Mouse (Mus musculus) midbrain, postnatal 0 days (tissue): Measurements from ENCODE around the gene Pdxdc1. TPM values are rescaled to one million over a fixed set of nuclear protein-coding genes. Genes with fewer than 3 reads are reported as not detected.

ENCODE experiments used
- ATAC-seq: fragments of 200-750 bp; cut with Nextera tagmentation; 2 replicates; pipeline ENCODE4 v1.8.0; 2017; ENCODE audit warnings: moderate number of reproducible peaks, mild to moderate bottlenecking, moderate TSS enrichment, moderate library complexity; ENCODE audit not compliant: low FRiP score
- DNase-seq: peaks from one replicate; pipeline ENCODE4 v3.0.0-alpha.2; 2015; ENCODE audit warnings: low spot score
- H3K27ac ChIP-seq: fragments of 300-500 bp; sonication (generic); 2 replicates; pipeline ENCODE4 v1.5.1; 2014; ENCODE audit warnings: low read depth, mild to moderate bottlenecking, low read length, mixed read lengths
- H3K27me3 ChIP-seq: fragments of 300-500 bp; sonication (generic); 2 replicates; pipeline ENCODE4 v1.6.1; 2014; ENCODE audit warnings: low read length, control low read depth, mixed read lengths; ENCODE audit not compliant: insufficient read depth
- H3K36me3 ChIP-seq: fragments of 300-500 bp; sonication (generic); 2 replicates; pipeline ENCODE4 v1.6.1; 2014; ENCODE audit warnings: low read length, control low read depth, mixed read lengths; ENCODE audit not compliant: insufficient read depth
- H3K4me1 ChIP-seq: fragments of 300-500 bp; sonication (generic); 2 replicates; pipeline ENCODE4 v1.6.1; 2014; ENCODE audit warnings: mild to moderate bottlenecking, control low read depth, antibody characterized with exemption, low read length, mixed read lengths; ENCODE audit not compliant: insufficient read depth
- H3K4me2 ChIP-seq: fragments of 300-500 bp; sonication (generic); 2 replicates; pipeline ENCODE4 v1.6.1; 2014; ENCODE audit warnings: low read depth, mild to moderate bottlenecking, low read length, mixed read lengths; ENCODE audit not compliant: poor library complexity, severe bottlenecking
- H3K4me3 ChIP-seq: fragments of 300-500 bp; sonication (generic); 2 replicates; pipeline ENCODE4 v1.5.1; 2014; ENCODE audit warnings: low read depth, mild to moderate bottlenecking, low read length, moderate library complexity
- H3K9ac ChIP-seq: fragments of 300-500 bp; sonication (generic); replicated peaks from 2 replicates; pipeline ENCODE4 v1.6.1; 2014; ENCODE audit warnings: mild to moderate bottlenecking, low read length, moderate library complexity, mixed read lengths; ENCODE audit not compliant: poor library complexity, severe bottlenecking
- H3K9me3 ChIP-seq: fragments of 300-500 bp; sonication (generic); 2 replicates; pipeline ENCODE4 v1.6.1; 2016; ENCODE audit warnings: low read length, control low read depth
- CTCF ChIP-seq: IDR thresholded peaks from 2 replicates; pipeline ENCODE4 v1.5.1; 2016; ENCODE audit warnings: antibody characterized with exemption, mild to moderate bottlenecking
- WGBS: fragments of 180-500 bp; shearing (Covaris S2); extraction: QIAGEN DNeasy Blood & Tissue Kit; methylation state at CpG from one replicate; pipeline ENCODE4 v1.1.7; 2014; 5-methylcytosine and 5-hydroxymethylcytosine counted together
- polyA plus RNA-seq: library from polyadenylated mRNA; unstranded; fragments of >200 nt; fragmentation: Nextera tagmentation; extraction: Ambion mirVana; gene quantifications from 2 replicates; pipeline ENCODE4 v1.2.1, GENCODE M21; 2015
- total RNA-seq: library from RNA; depleted of rRNA; stranded (reverse); fragments of >200 nt; gene quantifications from 2 replicates; pipeline ENCODE4 v1.2.3, GENCODE M21; 2014

The Pdxdc1 gene
- total and polyA plus RNA-seq, 2 experiments from 2014 or later: 65.8 to 86.5 TPM

DNA sequence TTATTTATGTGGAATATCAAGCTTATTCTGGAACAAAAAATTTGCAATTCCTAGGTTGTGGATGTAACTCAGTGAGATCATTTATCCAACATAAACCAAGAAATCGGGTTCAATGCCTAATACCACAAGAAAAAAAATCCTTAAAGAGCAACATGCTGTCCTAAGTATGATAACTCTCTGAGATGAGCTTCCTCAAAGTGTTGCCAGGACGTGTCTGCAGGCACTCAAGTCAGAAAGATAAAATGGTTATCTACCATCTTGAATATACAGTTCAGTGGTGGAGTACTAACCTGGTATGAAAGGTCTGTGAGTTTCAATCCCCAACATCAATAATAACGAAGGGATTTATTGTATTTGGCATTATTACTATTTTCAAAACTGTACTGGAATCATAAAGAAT, 6.6 kb downstream of the Pdxdc1 start:
- WGBS: 88% methylated on average over 3 of the region's 3 CpGs
- Histone ChIP-seq H3K27me3 (no peaks in the 10 kb centered on the region), H3K4me2 (no peak overlapping the region), H3K4me1 (no peaks in the 10 kb centered on the region), H3K9me3 (no peaks in the 10 kb centered on the region), H3K27ac (no peak overlapping the region), H3K9ac (no peak overlapping the region), H3K4me3 (no peak overlapping the region), H3K36me3 (no peaks in the 10 kb centered on the region)
- no peak for TF ChIP-seq CTCF
- DNase-seq (no peak), ATAC-seq (no peak)

DNA sequence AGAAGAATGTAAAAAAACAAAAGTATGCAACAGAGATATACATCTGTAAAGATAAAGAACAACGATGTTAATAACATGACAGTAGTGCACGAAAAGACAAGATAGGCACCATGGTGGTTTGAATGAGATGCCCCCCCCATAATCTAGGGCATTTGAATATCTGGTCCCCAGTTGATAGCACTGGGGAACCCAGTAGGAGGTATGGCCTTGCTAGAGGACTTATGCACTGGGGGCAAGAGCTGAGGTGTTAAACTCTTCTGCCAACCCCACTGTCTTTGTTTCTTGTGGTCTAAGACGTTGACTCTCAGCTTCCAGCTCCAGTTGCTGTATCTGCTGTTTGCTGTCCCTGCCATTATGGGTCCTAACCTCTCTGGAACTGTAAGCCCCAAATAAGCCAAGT, 7.2 kb downstream of the Pdxdc1 start:
- Histone ChIP-seq H3K4me2 (no peak overlapping the region), H3K9me3 (no peaks in the 10 kb centered on the region), H3K27ac (no peak overlapping the region), H3K4me1 (no peaks in the 10 kb centered on the region), H3K36me3 (no peaks in the 10 kb centered on the region), H3K9ac (no peak overlapping the region), H3K4me3 (no peak overlapping the region), H3K27me3 (no peaks in the 10 kb centered on the region)
- 94% methylated on average over 3 of the region's 3 CpGs for WGBS
- ATAC-seq (no peak), DNase-seq (no peak)
- TF ChIP-seq CTCF: no peak

DNA sequence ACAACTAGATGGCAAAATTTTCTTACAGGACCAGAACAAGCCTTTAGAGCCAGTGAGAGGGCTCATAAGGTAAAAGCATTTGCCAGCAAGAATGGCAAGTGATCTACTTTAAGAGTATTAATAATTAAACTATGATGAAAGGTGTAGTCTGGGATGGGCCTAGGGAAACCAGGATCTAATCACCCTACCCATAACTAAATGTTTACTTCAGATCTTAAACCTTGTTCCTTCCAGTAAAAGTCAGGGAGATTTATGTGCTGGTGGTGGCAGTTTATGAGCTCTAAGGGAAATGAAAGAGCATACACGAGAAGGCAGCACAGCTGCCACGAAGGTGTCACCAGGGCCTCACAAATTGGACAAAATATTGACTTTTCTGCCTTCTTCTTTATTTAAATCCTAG, 8.8 kb downstream of the Pdxdc1 start:
- H3K4me1 ChIP-seq: no peaks in the 10 kb centered on the region
- TF ChIP-seq CTCF: no peak
- no peak overlapping the region for H3K27ac ChIP-seq
- DNase-seq (no peak), ATAC-seq (no peak)
- H3K4me2 ChIP-seq: no peak overlapping the region
- H3K9me3 ChIP-seq: no peaks in the 10 kb centered on the region
- no peak overlapping the region for H3K9ac ChIP-seq
- no peak overlapping the region for H3K4me3 ChIP-seq
- 97% methylated on average over 2 of the region's 2 CpGs for WGBS
- H3K36me3 ChIP-seq: no peaks in the 10 kb centered on the region
- no peaks in the 10 kb centered on the region for H3K27me3 ChIP-seq

DNA sequence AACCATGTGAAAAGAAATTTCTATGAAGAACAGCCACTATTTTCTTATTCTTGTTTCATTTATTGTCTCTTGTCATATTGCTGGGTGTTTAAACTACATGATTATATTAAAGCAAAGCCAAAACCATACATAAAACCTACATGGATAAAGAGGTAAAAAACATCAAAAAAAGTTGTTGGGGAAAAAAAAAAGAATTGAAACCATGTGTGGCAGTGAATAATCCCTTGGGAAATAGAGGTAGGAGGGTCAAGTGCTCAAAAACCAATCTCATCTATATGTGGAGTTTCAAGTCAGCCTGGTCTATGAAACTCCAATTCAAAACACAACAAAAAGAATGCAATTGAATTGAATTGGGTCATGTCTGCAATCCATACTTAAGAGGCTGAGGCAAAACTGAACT, 10.1 kb downstream of the Pdxdc1 start:
- no peak for ATAC-seq
- no peak overlapping the region for H3K4me3 ChIP-seq
- no peaks in the 10 kb centered on the region for H3K9me3 ChIP-seq
- H3K4me1 ChIP-seq: no peaks in the 10 kb centered on the region
- no peaks in the 10 kb centered on the region for H3K27me3 ChIP-seq
- no peaks in the 10 kb centered on the region for H3K36me3 ChIP-seq
- H3K27ac ChIP-seq: no peak overlapping the region
- no peak overlapping the region for H3K4me2 ChIP-seq
- no peak for DNase-seq
- no peak overlapping the region for H3K9ac ChIP-seq
- no peak for TF ChIP-seq CTCF

DNA sequence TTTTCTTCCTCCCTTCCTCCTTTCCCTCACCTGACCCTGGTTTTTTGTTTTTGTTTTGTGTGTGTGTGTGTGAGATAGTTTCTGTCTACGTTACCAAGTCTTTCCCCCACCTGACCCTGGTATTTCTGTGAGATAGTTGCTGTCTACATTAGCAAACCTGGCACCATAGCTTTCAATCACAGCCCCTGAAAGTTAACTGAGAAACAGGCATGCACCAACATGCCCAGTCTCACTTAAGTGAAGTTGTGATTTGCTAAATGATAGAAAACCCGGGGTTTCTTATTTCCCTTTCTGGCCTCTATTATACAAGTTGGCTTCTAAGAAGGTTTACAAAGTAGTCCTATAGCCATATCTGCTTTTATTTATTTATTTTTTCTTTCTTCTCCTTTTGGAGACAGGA, 12.5 kb downstream of the Pdxdc1 start:
- Histone ChIP-seq H3K9ac (no peak overlapping the region), H3K4me2 (no peak overlapping the region), H3K9me3 (no peaks in the 10 kb centered on the region), H3K27ac (no peak overlapping the region), H3K4me3 (no peak overlapping the region), H3K36me3 (no peaks in the 10 kb centered on the region), H3K27me3 (no peaks in the 10 kb centered on the region), H3K4me1 (no peaks in the 10 kb centered on the region)
- DNase-seq (no peak), ATAC-seq (no peak)
- 96% methylated on average over 2 of the region's 2 CpGs for WGBS
- TF ChIP-seq CTCF: no peak

DNA sequence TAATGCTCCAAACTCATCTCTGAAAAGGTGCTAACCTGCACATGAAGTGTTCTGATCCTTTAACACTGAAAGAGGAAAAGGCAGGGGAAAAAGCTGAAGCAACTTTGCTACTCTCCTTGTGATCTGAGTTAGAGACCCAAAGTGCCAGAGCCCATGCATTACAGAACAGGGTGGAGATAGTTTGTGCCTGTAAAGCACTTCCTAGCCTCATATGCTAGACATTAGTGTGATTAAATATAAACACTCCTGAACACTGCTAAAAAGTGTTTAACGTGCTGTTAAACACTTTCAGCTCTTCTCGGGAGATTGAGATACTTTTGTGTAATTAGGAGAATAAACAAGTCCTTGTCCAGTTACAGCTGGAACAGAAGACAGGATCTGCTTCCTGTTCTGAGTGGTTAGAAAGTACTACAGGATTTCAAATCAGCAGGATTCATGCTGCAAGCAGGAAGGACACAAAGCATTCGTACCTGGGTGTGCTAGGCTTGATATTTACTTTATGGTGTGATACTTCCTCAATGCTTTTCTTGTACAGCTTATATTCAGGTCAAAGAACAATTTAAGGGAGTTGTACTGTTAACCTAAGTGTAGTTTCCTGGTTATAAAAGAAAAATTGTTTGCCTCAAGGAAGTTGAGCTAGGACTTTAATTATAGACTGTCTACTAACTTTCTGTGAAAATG, 19.7 kb downstream of the Pdxdc1 start:
- TF ChIP-seq CTCF: no peak
- Histone ChIP-seq H3K4me2 (no peak overlapping the region), H3K36me3 (no peaks in the 10 kb centered on the region; the same call in 1 of the 2 replicates), H3K9ac (no peak overlapping the region), H3K27me3 (no peaks in the 10 kb centered on the region), H3K4me3 (no peak overlapping the region), H3K9me3 (no peaks in the 10 kb centered on the region), H3K27ac (no peak overlapping the region), H3K4me1 (no peaks in the 10 kb centered on the region)
- no peak for ATAC-seq
- no peak for DNase-seq
- WGBS: 81% methylated on average over 3 of the region's 3 CpGs
